Mouse (Mus musculus): ENCODE data around the gene Fnbp1.

Gene Fnbp1

GRCm38 (mm10) chr2:31096119-31096518, 45.7 kb downstream of the Fnbp1 start:
- DNase-seq (ENCODE audit: low spot score) = no peak

GRCm38 (mm10) chr2:31094565-31094964, 47.2 kb downstream of the Fnbp1 start:
- DNase-seq (ENCODE audit: low spot score) = no peak

- DNase-seq (ENCODE audit: low spot score) = no peak
These were observed 48.9 kb downstream of the Fnbp1 start for GRCm38 (mm10) chr2:31092939-31093338.

- DNase-seq (ENCODE audit: low spot score) = no peak
These were observed 50.6 kb downstream of the Fnbp1 start for GRCm38 (mm10) chr2:31091182-31091581.

GRCm38 (mm10) chr2:31089607-31090006, 52.2 kb downstream of the Fnbp1 start:
- no peak for DNase-seq (ENCODE audit: low spot score)

- no peak for DNase-seq (ENCODE audit: low spot score)
These were observed 52.9 kb downstream of the Fnbp1 start for GRCm38 (mm10) chr2:31088871-31089270.

GRCm38 (mm10) chr2:31087663-31088661, 53.8 kb downstream of the Fnbp1 start:
- no peak for DNase-seq (ENCODE audit: low spot score)

- DNase-seq (ENCODE audit: low spot score) = no peak
These were observed 54.7 kb downstream of the Fnbp1 start for GRCm38 (mm10) chr2:31087085-31087484.

GRCm38 (mm10) chr2:31086543-31086942, 55.3 kb downstream of the Fnbp1 start:
- DNase-seq (ENCODE audit: low spot score) = no peak

- DNase-seq (ENCODE audit: low spot score) = no peak
These were observed 57.5 kb downstream of the Fnbp1 start for GRCm38 (mm10) chr2:31084169-31084850.

- DNase-seq (ENCODE audit: low spot score) = no peak
These were observed 58.4 kb downstream of the Fnbp1 start for GRCm38 (mm10) chr2:31083372-31083771.

- peak; percentile 61 for DNase-seq (ENCODE audit: low spot score)
These were observed 59.2 kb downstream of the Fnbp1 start for GRCm38 (mm10) chr2:31082639-31083038.

- DNase-seq (ENCODE audit: low spot score) = no peak
These were observed 60.5 kb downstream of the Fnbp1 start for GRCm38 (mm10) chr2:31081349-31081748.

GRCm38 (mm10) chr2:31079117-31079516, 62.7 kb downstream of the Fnbp1 start:
- DNase-seq (ENCODE audit: low spot score) = no peak

- no peak for DNase-seq (ENCODE audit: low spot score)
These were observed 64.2 kb downstream of the Fnbp1 start for GRCm38 (mm10) chr2:31077574-31077973.

GRCm38 (mm10) chr2:31076351-31077140, 65.3 kb downstream of the Fnbp1 start:
- no peak for DNase-seq (ENCODE audit: low spot score)

- DNase-seq (ENCODE audit: low spot score) = no peak
These were observed 66.0 kb downstream of the Fnbp1 start for GRCm38 (mm10) chr2:31075836-31076235.

- DNase-seq (ENCODE audit: low spot score) = no peak
These were observed 66.6 kb downstream of the Fnbp1 start for GRCm38 (mm10) chr2:31075168-31075567.

- DNase-seq (ENCODE audit: low spot score) = no peak
These were observed 72.3 kb downstream of the Fnbp1 start for GRCm38 (mm10) chr2:31069506-31069905.

- DNase-seq (ENCODE audit: low spot score) = no peak
These were observed 72.7 kb downstream of the Fnbp1 start for GRCm38 (mm10) chr2:31069114-31069445.

GRCm38 (mm10) chr2:31068246-31069113, 73.3 kb downstream of the Fnbp1 start:
- DNase-seq (ENCODE audit: low spot score) = no peak

Measured in spleen, adult 12 weeks (tissue).